Mouse (Mus musculus) stomach, embryonic 16.5 days (tissue): Measurements from ENCODE around the gene Olr1. TPM values are rescaled to one million over a fixed set of nuclear protein-coding genes. Genes with fewer than 3 reads are reported as not detected.

Experiments
- ATAC-seq: fragments of 200-750 bp; cut with Nextera tagmentation; 2 replicates; pipeline ENCODE4 v1.8.0; 2017; ENCODE audit warnings: moderate number of reproducible peaks, moderate TSS enrichment; ENCODE audit not compliant: insufficient read depth, low FRiP score
- H3K27ac ChIP-seq: fragments of 300-500 bp; sonication (generic); 2 replicates; pipeline ENCODE4 v1.5.1; 2014; ENCODE audit warnings: low read length
- H3K27me3 ChIP-seq: fragments of 300-500 bp; sonication (generic); 2 replicates; pipeline ENCODE4 v1.6.1; 2014; ENCODE audit warnings: low read length, control low read depth, mixed read lengths; ENCODE audit not compliant: control insufficient read depth, insufficient read depth
- H3K36me3 ChIP-seq: fragments of 300-500 bp; sonication (generic); 2 replicates; pipeline ENCODE4 v1.6.1; 2014; ENCODE audit warnings: low read length; ENCODE audit not compliant: control insufficient read depth, insufficient read depth
- H3K4me1 ChIP-seq: fragments of 300-500 bp; sonication (generic); 2 replicates; pipeline ENCODE4 v1.6.1; 2014; ENCODE audit warnings: low read length, control low read depth, mixed read lengths; ENCODE audit not compliant: control insufficient read depth, insufficient read depth
- H3K4me2 ChIP-seq: fragments of 300-500 bp; sonication (generic); 2 replicates; pipeline ENCODE4 v1.6.1; 2014; ENCODE audit warnings: low read depth, low read length, mixed read lengths
- H3K4me3 ChIP-seq: fragments of 300-500 bp; sonication (generic); replicated peaks from 2 replicates; pipeline ENCODE4 v1.5.1; 2014; ENCODE audit warnings: mild to moderate bottlenecking, low read length
- H3K9ac ChIP-seq: fragments of 300-500 bp; sonication (generic); 2 replicates; pipeline ENCODE4 v1.6.1; 2014; ENCODE audit warnings: low read length
- H3K9me3 ChIP-seq: fragments of 300-500 bp; sonication (generic); replicated peaks from 2 replicates; pipeline ENCODE4 v1.6.1; 2016; ENCODE audit warnings: low read length, control low read depth; ENCODE audit not compliant: control insufficient read depth
- WGBS: fragments of 180-500 bp; shearing (Covaris S2); extraction: QIAGEN DNeasy Blood & Tissue Kit; methylation state at CpG from one replicate; pipeline ENCODE4 v1.1.7; 2014; 5-methylcytosine and 5-hydroxymethylcytosine counted together
- polyA plus RNA-seq: library from polyadenylated mRNA; unstranded; fragments of >200 nt; fragmentation: Nextera tagmentation; extraction: Ambion mirVana; gene quantifications from 2 replicates; pipeline ENCODE4 v1.2.1, GENCODE M21; 2015

The Olr1 gene
- polyA plus RNA-seq, 1 experiment from 2014 or later = 0.15 TPM

DNA sequence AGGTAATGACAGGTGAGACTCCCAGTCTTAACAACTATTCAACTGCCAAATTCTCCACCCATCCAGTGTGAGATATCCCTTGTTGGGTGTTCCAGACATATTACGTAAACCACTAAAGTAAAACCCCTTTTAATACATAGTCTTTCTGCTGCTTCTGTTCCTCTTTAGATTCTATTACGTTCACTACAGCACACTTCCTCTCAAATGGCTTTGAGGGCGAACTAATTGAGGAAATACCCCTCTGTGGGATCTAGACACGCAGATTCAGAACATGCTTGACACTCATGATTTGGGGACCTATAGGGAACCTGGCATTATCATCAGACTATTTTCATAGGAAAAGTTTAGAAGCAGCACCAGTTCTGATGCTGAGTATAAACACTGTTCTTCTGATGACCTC lies 12.0 kb downstream of the Olr1 start:
- Histone ChIP-seq H3K36me3 (no peaks in the 10 kb centered on the region), H3K4me1 (no peaks in the 10 kb centered on the region), H3K4me2 (no peak overlapping the region), H3K4me3 (no peak overlapping the region), H3K9ac (no peak overlapping the region), H3K27me3 (no peaks in the 10 kb centered on the region), H3K9me3 (no peaks in the 10 kb centered on the region), H3K27ac (no peak overlapping the region)
- ATAC-seq = no peak
- WGBS = 73% methylated on average over 4 of the region's 4 CpGs

DNA sequence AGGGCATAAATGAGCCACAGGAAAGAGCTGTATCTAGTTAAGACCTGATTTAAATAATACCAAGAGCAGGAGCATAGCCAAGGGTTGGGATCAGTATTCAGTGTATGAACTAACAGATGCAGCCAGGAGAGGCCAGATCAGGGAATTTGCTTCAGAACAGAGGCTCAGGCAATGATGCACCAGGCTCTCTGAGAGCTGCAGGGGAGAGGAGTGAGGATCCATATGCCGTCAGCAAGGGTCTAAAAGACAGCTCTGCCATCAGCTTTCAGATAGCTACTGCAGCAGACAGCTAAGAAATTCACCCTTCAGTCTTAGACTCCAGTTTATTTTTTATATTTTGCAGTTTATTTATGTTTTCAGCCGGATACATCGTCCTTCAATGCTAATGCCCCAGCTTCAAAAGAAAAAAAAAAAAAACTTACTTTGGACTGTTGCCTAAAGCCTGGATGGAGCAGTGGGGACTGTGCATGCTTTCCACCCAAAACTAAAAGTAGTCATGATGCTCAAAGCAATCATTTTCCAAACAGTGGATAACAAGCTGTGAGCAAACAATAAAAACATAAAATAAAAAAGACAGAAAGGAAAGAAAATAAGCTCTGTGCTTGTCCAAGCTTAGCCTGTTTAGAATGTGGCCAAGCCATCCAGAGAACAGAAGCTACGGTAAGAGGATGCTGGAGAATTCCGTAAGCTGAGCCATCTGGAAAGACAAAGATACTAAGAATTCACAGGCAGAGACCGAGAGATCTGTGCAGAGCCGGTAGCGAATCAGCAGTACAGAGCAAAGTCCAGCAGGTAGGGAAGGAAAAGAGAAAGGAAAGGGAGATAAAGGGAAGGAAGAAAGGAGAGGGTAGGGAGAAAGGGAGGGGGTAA lies 26.6 kb downstream of the Olr1 start:
- Histone ChIP-seq H3K27me3 (no peaks in the 10 kb centered on the region), H3K4me1 (no peaks in the 10 kb centered on the region), H3K27ac (no peak overlapping the region), H3K9ac (no peak overlapping the region), H3K9me3 (no peaks in the 10 kb centered on the region), H3K36me3 (no peaks in the 10 kb centered on the region), H3K4me2 (no peak overlapping the region), H3K4me3 (no peak overlapping the region)
- no peak for ATAC-seq
- 58% methylated on average over 8 of the region's 8 CpGs for WGBS

DNA sequence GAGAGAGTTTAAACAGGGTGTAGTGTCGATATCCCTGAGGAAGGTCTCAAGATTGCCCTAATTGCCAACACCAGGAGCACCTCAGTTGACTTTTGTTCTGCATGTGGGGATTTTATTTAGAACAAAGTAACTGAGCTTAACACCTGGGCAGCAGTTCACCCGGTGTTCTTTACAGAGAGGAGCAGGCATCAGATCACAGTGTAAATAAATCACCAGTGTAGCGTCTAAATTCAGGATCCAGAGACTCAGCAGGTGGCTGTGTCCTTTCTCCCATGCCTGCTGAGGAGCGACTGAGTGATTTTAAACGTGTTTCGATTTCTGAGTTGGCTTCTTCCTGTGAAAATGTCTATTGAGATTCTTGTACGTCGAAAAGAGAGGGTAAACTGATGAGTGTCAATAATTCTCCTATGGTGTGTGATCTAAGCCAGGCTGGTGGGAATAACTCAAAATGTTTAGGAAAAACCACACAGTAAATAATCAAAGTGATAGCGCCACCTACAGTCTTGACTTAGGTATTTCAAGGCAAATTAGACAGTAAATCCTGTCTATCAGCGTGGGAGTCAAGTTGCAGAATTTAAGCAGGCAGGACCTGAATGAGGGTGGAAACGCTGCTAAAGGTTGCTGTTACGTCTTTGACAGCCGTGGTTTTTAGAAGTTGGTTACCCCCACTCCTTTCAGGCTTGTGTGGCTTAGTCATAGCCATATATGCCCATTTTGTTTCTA lies 30.4 kb downstream of the Olr1 start:
- H3K4me3 ChIP-seq = no peak overlapping the region
- H3K36me3 ChIP-seq = no peaks in the 10 kb centered on the region
- no peak overlapping the region for H3K4me2 ChIP-seq
- H3K27me3 ChIP-seq = no peaks in the 10 kb centered on the region
- no peak overlapping the region for H3K27ac ChIP-seq
- no peak overlapping the region for H3K9ac ChIP-seq
- ATAC-seq = no peak
- H3K9me3 ChIP-seq = no peaks in the 10 kb centered on the region
- no peaks in the 10 kb centered on the region for H3K4me1 ChIP-seq
- 24% methylated on average over 13 of the region's 13 CpGs for WGBS

DNA sequence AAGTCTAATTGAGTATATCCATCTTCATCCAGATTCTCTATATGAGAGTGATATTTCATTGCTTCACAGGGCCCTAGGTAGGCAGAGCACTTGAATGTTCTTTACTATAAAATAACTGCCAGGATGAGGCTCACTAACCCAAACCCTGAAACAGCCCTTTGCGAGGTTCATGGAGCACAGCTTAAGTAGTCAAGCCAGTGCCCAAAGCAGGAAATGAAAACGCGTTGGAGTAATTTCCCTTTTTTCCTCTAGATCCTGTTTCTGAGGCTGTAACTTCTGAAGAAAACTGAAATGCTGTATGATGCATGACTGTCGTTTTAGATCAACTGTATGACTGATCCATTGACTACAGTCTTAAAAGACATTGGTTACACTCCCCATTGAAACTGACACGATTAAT lies 34.3 kb downstream of the Olr1 start:
- ATAC-seq = no peak
- Histone ChIP-seq H3K27me3 (no peaks in the 10 kb centered on the region), H3K4me1 (no peaks in the 10 kb centered on the region), H3K9me3 (no peaks in the 10 kb centered on the region), H3K36me3 (no peaks in the 10 kb centered on the region), H3K4me3 (no peak overlapping the region), H3K9ac (no peak overlapping the region), H3K4me2 (no peak overlapping the region), H3K27ac (no peak overlapping the region)
- WGBS = 71% methylated on average over 5 of the region's 5 CpGs

DNA sequence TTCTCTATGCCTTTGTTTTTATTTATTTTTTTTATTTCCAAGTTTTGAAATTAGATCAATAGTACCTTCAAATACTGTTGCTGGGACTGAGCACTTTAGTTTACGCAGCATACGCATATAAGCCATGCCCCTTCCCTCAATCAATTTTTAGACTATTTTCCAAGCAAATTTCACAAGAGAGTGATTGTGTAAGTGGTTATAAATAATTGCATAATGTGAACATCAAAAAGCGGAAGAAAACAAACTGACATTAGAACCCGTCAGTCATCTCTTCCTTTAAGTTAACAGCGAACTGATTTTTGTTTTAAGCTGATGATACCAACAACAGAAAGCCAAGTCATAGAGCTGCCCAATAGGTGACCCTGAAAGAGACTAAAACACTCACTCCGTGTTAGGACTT lies 35.6 kb downstream of the Olr1 start:
- Histone ChIP-seq H3K4me2 (no peak overlapping the region), H3K27me3 (no peaks in the 10 kb centered on the region), H3K9ac (no peak overlapping the region), H3K27ac (no peak overlapping the region), H3K9me3 (no peaks in the 10 kb centered on the region), H3K4me3 (no peak overlapping the region), H3K36me3 (no peaks in the 10 kb centered on the region), H3K4me1 (no peaks in the 10 kb centered on the region)
- ATAC-seq = no peak
- WGBS = 84% methylated on average over 6 of the region's 6 CpGs

DNA sequence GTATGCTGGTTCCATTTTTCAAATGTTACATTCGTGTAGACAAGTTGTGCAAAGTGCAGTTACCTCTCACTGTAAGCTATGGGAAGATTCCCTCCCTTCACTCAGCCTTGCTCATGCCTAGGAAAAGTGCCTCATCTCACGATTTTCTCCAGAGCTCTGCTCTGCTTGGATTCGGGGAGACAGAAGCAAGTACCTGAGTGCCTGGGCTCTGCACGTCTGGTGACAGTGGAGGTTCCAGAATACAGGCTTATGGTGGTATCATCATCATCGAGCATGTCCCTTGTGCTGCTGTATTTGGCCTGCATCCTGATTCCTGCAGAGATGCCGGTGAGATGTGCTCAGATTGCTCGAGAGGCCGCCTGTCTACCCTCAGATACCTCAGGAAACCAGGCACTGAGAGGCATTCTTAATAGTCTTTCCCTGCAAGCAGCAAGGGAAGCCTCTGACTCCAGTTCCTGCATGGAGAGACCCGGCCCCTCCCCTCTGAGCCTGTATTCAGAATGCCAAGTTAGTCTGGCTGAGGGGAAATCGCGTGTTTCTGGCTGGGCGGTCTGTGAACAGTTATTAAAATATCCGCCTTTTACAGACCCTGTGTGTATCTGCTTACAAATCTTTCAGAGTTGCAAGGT lies 55.4 kb downstream of the Olr1 start, which contains the start of gene Clec1a:
Gene Clec1a (minus strand): TSS at position 590 of the 629 bp plus-strand sequence.
- Histone ChIP-seq H3K36me3 (no peaks in the 10 kb centered on the region), H3K4me3 (no peak within 1 kb of the TSS), H3K27ac (no peak within 1 kb of the TSS), H3K9me3 (no peaks in the 10 kb centered on the region), H3K4me2 (peak within 1 kb of the TSS; percentile 19; the same call in 1 of the 2 replicates), H3K4me1 (no peaks in the 10 kb centered on the region), H3K27me3 (no peaks in the 10 kb centered on the region), H3K9ac (no peak within 1 kb of the TSS)
- WGBS = 55% methylated on average over 13 of the region's 13 CpGs
- ATAC-seq = no peak

DNA sequence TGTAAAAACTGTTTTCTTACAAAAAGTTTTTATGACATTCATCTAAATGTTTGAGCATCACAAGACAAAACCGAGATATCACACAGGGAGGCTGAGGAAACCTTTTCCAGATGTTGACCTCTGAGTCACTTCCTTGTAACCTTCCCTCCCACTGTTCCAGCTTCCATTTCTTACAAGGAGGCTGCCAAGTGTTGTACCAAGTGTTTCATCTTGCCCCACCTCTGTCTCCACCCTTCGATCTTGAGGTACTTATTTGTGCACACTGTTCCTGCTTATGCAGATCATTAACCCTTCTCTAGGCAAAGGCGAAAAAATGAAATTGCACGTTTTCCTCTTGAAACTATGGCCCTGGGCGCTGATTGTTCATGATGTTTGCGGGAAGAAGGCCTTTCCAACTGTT lies 57.2 kb downstream of the Olr1 start:
- no peak overlapping the region for H3K4me2 ChIP-seq
- no peaks in the 10 kb centered on the region for H3K4me1 ChIP-seq
- no peak overlapping the region for H3K27ac ChIP-seq
- H3K9ac ChIP-seq = no peak overlapping the region
- no peaks in the 10 kb centered on the region for H3K27me3 ChIP-seq
- 70% methylated on average over 6 of the region's 6 CpGs for whole genome bisulfite sequencing
- no peak overlapping the region for H3K4me3 ChIP-seq
- no peaks in the 10 kb centered on the region for H3K9me3 ChIP-seq
- no peak for ATAC-seq
- no peaks in the 10 kb centered on the region for H3K36me3 ChIP-seq

DNA sequence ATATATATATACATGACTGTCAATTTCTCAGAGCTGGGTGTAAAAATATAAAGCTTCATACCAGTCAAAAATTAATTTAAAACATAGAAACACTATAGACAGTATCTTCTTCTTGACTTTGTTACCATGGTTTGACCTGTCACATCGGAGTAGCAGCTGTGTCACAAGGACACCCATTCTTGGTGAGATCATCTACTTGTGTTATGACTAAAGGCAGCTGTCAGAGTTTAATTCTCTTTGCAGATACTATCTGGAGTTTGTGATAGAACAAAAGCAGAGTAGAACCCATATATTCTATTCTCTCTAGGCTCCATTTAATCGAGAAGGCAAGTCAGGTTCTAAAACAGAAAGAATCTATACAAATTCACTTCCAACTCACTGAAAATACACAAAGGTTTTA lies 68.9 kb downstream of the Olr1 start:
- no peaks in the 10 kb centered on the region for H3K36me3 ChIP-seq
- H3K9me3 ChIP-seq = no peaks in the 10 kb centered on the region
- no peak overlapping the region for H3K4me3 ChIP-seq
- no peak overlapping the region for H3K9ac ChIP-seq
- no peak overlapping the region for H3K4me2 ChIP-seq
- H3K27ac ChIP-seq = no peak overlapping the region
- H3K4me1 ChIP-seq = no peaks in the 10 kb centered on the region
- WGBS = 84% methylated on average over 2 of the region's 2 CpGs
- H3K27me3 ChIP-seq = no peaks in the 10 kb centered on the region
- ATAC-seq = no peak

DNA sequence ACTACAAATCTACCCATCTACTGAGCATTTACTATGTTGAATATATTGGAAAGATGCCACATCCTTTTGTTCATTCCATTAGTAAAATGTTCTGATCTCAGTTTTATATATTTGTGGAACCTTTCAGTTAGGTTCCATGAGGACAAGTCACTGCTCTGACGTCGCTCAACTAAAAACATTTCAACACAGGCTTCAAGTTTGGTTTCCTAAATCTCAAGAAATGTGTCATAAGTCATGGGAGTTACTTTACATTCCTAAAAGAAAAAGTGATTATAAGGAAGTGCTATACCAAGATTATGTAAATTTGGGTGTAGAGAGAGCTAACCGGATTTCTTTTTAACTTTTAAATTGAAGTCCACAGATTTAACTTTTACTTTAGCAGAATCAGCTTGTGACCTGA lies 70.9 kb downstream of the Olr1 start:
- H3K4me1 ChIP-seq = no peaks in the 10 kb centered on the region
- 79% methylated on average over 3 of the region's 3 CpGs for WGBS
- ATAC-seq = no peak
- H3K9ac ChIP-seq = no peak overlapping the region
- H3K36me3 ChIP-seq = no peaks in the 10 kb centered on the region
- no peaks in the 10 kb centered on the region for H3K27me3 ChIP-seq
- no peak overlapping the region for H3K27ac ChIP-seq
- H3K4me3 ChIP-seq = no peak overlapping the region
- no peak overlapping the region for H3K4me2 ChIP-seq
- H3K9me3 ChIP-seq = no peaks in the 10 kb centered on the region
